Mouse (Mus musculus): ENCODE measurements around the gene Hist1h2ag. TPM values are rescaled to one million over a fixed set of nuclear protein-coding genes. Genes with fewer than 3 reads are reported as not detected.

The Hist1h2ag gene
- total RNA-seq, 4 experiments from 2014 or later, result 9.0 to 26.2 (median 21.0) TPM

DNA sequence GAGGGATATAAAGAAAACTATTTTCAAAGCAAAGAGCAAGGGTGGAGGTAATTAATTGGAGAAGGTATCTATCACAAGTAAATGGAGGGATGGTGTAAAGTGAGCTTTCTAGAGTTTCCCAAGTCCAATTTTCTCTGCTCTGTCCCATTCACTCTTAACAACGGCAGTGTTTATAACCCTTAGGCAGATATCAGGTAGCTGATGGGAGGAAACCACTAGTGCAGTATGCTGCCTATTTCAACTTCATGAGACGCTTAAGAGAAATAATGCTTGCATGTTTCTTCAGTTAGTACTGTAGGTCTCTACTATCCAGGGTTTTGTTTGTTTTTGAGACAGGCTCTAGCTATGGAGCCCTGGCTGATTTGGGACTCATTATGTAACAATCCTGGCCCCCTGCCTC, 5.3 kb downstream of the Hist1h2ag start:
- no peak for DNase-seq (ENCODE audit: low spot score in 2 of 2)

DNA sequence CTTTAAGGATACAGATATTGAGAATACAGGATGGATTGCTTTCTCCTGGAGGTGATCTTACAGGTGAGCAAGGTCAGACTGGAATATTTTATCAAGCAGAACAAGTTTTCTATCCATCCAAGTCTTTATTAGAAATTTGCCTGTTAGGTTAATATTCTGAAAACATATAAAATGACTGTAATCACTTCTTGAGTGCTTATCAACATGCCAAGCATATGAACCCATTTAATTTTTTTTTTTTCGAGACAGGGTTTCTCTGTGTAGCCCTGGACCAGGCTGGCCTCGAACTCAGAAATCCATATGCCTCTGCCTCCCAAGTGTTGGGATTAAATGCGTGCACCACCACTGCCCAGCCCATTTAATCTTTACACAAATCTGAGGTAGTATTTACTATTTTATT, 5.8 kb downstream of the Hist1h2ag start:
- DNase-seq (ENCODE audit: low spot score in 2 of 2), result no peak

DNA sequence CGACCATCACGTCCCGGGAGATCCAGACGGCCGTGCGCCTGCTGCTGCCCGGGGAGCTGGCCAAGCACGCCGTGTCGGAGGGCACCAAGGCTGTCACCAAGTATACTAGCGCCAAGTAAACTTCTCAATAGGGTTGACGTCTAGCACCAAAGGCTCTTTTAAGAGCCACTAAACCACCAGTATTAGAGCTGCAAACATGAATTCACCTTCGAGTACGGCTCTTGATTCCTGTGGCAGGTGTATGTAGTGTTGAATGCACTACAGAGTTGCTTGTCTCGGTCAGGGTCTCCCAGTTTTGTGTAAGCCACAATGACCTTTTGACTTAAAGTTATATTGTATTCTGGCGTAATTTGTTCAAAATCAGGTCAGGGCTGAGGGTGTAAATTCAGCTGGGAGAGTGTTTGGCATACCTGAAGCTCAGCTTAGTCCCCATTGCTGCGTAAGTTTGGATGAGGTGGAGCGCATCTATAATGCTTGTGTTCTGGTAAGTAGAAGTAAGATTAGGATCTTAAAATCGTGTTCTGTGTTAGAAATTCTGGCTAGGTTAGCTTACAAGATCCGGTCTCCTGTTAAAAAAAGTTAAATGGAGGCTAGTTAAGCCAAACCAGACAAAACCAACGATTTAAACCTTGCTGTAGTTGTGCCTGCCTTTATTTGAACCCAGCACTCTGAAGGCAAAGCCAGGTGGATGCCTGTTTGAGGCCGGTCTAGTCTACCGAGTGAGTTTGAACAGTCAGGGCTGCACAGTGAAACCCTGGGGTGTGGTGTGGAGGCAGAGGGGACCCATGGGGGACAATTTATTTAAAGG, 6.4 kb downstream of the Hist1h2ag start:
- no peak for DNase-seq (ENCODE audit: low spot score in 2 of 2)

DNA sequence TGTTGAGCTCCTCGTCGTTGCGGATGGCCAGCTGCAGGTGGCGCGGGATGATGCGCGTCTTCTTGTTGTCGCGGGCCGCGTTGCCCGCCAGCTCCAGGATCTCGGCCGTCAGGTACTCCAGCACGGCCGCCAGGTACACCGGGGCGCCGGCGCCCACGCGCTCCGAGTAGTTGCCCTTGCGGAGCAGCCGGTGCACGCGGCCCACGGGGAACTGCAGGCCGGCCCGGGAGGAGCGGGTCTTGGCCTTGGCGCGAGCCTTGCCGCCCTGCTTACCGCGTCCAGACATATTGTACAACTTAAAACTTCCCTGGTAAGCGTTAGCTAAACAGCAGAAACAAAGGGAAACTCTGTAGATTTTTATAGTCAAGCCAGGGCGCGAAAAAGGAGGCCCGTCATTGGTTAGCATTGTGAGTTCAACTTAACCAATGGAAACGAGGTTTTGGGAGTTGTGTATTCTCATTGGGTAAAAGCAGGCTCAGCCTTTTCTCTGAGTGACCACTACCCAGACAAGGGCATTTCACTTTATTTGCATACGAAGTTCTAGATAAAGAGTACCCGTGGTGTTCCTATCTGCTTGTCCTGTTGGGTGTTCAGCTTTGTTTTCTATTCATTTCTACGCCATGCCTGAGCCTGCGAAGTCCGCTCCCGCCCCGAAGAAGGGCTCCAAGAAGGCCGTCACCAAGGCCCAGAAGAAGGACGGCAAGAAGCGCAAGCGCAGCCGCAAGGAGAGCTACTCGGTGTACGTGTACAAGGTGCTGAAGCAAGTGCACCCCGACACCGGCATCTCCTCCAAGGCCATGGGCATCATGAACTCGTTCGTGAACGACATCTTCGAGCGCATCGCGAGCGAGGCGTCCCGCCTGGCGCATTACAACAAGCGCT, 7.2 kb downstream of the Hist1h2ag start, which contains the start of the genes Hist1h2ah and Hist1h2bk:
Gene Hist1h2ah (minus strand): TSS at position 302 of the 882 bp plus-strand sequence.
Gene Hist1h2bk (plus strand): TSS at position 604 of the 882 bp plus-strand sequence.
- peak; percentile 64 to 86 for DNase-seq (ENCODE audit: low spot score in 2 of 2)

DNA sequence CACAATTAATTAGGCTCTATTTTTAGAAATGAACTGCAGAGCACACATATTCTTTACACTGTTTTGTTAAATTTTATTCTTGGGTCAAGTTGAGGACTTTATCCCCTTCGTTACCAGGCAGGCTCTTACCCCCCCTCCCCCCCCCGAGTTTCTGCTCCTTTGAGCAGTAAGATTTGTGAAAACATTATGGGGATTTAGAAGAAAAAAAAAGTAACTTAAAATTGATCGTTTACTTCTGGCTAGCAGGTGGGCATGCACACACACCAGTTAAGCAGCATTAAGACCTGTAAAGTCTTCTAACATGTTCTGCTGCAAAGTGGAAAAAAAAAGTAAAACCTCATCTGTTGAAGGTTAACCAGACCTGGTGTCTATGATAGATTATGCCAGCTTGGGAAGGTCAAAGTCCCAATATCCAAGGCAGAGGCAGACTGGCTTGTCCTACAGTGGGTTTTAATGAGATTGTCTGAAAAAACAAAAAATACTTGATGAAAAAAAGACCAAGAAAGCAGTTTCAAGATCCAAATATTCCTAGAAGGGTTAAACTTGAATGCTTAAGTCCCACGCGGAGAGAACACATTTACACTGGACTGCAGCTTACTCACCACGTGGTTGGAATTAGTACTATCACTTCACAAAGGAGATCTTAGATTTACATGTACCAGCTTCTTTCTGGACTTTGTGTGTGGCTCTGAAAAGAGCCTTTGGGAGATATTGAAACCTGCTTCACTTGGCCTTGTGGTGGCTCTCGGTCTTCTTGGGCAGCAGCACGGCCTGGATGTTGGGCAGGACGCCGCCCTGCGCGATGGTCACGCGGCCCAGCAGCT, 8.1 kb downstream of the Hist1h2ag start:
- DNase-seq (ENCODE audit: low spot score in 2 of 2), result no peak

DNA sequence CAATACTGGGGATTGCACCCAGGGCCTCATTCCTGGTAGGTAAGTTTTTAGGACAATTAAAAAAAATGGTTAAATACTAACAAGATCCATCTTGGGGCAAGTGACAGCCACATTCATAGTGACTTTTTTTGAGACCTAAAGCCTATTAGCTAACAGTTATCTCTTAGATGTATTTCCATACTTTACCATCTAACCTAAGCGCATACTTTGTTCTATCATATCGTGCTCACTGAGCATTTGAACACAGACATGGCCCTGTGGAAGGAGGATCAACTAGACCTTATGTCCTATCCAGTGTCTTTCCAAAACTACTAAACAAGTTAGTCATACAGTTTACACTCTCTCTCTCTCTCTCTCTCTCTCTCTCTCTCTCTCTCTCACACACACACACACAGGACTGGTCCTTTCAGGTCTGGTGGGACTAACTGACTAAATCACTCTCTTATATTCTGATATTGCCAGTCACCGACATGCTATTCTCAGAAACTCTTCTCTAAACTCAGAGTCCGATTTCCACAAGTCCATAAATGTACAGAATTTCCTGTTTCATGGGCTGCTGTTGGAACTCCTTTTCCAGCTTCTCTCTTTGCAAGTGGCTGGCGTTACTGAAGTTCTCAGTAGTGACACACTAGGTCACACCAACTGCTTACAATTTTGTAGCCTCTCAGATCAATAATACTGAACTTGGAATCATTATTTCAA, 8.9 kb downstream of the Hist1h2ag start:
- DNase-seq (ENCODE audit: low spot score in 2 of 2), result no peak

DNA sequence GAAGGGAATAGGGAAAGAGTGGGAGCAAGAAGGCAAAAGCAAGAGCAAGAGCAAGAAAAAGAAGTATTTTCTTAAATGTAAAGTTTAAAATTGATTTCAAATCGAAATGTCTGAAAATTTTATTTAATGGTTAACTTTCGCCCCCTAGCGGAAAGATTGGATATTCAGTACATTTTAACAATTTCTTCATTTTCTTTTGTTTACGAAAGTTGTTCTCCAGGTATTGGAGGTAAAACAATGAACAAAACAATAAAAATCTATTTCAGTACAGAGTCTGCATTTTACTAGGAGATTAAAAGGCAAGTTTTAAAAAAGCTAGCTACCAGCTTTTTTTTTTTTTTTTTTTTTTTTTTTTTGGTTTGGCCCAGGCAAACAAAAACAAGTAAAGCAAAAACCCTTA, 12.3 kb downstream of the Hist1h2ag start:
- DNase-seq (ENCODE audit: low spot score in 2 of 2), result no peak

DNA sequence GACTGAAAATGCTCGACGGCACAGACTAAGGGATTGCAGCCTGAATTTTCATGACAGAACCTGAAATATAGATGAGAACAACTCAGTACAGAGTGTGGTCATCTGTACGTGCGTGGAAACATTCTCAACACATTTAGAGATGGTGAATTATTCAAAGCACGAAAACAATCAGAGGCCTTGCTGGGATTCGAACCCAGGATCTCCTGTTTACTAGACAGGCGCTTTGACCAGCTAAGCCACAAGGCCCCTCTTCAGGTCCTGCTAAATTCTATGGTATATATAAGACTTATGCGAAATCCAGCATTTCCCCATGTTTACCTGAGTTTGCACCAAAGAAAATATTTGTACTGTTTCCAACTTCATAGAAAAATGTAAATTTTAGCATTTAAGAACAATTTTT, 12.8 kb downstream of the Hist1h2ag start:
- DNase-seq (ENCODE audit: low spot score in 2 of 2), result no peak

DNA sequence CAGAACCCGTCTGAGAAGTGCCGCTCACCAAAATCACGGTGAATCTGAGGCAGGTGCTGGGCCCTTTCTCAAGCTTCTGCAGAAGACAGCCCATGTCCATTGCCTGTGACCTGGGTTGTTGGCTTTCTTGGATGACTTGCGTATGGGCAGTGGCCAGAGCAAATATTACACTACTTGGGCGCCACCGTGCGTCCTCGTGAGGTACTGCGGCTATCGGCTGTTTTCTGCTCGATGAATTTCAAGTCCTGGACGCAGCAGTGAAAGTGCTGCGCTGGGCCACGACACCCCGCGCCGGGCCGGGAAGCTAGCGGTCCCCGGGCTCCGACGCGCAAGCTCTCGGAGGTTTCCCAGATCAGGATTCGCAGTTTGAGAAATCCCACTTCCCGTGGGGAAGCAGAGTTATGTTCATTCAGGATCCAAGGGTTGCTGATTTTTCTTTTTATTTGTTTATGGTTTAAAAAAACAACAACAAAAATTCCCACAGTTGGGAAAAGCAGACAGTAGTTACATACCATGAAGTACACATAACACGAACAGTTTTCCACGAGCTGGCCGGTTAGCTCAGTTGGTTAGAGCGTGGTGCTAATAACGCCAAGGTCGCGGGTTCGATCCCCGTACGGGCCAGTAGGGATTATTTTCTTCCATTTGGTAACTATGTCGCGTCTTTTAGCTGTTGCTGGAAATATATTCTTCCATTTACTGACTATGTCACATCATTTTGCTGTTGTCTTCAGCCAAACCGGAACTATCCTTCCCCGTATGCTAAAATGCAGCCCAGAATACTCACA, 13.9 kb downstream of the Hist1h2ag start:
- peak; percentile 83 to 95 for DNase-seq (ENCODE audit: low spot score in 2 of 2)

DNA sequence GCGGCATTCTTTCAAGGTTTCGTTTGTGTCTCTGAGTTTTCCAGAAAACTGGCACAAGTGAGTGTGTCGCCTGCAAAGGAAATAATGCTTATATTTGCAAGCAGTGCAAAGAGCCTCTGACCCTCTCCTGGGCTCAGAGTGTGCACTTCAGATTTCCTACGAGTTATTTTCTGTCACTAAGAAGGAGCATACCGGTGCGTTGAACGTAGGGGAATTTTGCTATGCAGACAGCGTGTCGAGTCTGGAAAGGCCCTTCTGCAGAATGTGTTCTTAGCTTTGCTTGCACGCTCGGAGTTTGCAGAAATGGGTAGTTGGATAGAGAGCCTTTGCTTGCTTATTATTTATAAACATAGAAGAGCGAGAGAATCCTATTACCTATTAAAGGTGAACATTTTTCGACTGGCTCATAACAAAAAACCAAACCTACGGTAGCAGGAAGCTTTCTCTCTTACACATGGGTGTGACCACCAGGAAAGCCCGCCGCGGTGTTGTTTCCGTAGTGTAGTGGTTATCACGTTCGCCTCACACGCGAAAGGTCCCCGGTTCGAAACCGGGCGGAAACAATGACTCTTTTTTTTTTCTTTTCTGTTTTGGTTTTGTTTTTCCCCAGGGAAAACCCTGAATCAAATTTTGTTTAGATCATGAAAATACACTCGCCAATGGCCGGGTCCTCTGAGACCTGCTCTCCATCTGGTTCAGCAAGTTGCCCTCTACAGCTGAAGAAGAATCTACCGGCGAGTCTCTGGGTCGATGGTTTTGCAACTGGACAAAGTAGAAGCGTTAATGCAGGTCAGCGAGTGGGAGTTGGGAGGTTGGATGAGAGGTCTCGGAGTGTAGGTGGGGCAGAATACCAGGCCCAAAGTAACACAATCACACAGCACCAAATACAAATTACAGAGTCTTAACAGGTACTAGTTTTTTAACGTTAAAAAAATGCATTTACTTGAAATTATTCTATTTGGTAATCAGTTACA, 16.4 kb downstream of the Hist1h2ag start:
- DNase-seq (ENCODE audit: low spot score in 2 of 2), result peak; percentile 48 to 96

DNA sequence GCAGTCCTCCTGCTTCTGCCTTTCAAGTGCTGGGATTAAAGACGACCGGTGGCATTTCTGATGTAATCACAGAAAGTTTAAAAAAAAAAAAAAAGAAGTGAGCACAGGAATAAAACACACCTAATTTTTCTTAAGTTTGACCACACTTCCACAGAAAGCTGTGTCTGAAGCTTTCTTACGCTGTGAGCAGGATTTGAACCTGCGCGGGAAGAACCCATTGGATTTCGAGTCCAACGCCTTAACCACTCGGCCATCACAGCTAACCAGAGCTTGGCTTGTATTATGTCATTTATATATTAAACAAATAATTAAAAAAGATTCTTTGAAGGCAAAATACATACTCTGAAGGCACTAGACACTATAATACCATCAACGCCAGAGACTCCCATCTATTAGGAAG, 20.5 kb downstream of the Hist1h2ag start:
- DNase-seq (ENCODE audit: low spot score in 2 of 2), result peak in 1 of 2 experiments; percentile 48

DNA sequence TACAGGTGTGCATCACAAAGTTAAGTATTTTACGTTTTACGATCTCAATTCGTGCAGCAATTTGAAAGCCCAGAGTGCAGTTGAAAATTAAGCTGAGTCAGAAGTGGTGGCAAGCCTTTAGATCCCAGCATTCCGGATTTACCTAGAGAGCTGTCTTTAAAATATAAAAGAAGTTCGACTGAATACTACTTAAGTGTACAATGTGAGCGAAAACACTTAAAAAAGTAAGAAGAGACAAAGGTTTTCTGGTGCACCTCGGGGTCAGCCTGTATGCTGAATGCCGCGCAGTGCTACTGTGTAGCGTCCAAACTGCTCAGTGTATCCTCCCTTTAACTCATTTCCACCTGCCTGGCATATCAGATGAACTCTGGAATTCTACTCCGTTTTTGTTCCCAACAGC, 21.2 kb downstream of the Hist1h2ag start:
- no peak for DNase-seq (ENCODE audit: low spot score in 2 of 2)

DNA sequence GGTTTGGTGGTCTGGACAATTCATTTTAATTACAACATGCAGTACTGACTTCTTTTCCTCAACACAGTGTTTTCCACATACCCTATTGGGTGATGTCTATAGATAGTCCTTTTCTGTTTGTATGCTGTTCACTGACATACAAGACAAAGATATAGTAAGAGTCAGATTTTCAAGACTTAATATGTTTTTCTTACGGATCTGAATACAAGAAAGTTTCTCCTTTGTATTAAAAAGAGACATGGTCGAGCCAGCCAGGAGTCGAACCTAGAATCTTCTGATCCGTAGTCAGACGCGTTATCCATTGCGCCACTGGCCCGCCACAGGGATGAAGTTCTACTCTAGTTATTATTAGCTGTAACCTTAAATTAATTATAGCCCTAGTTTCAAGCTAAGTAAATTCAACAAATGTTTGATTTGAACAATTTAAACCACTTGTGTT, 21.8 kb downstream of the Hist1h2ag start:
- DNase-seq (ENCODE audit: low spot score in 2 of 2), result no peak

DNA sequence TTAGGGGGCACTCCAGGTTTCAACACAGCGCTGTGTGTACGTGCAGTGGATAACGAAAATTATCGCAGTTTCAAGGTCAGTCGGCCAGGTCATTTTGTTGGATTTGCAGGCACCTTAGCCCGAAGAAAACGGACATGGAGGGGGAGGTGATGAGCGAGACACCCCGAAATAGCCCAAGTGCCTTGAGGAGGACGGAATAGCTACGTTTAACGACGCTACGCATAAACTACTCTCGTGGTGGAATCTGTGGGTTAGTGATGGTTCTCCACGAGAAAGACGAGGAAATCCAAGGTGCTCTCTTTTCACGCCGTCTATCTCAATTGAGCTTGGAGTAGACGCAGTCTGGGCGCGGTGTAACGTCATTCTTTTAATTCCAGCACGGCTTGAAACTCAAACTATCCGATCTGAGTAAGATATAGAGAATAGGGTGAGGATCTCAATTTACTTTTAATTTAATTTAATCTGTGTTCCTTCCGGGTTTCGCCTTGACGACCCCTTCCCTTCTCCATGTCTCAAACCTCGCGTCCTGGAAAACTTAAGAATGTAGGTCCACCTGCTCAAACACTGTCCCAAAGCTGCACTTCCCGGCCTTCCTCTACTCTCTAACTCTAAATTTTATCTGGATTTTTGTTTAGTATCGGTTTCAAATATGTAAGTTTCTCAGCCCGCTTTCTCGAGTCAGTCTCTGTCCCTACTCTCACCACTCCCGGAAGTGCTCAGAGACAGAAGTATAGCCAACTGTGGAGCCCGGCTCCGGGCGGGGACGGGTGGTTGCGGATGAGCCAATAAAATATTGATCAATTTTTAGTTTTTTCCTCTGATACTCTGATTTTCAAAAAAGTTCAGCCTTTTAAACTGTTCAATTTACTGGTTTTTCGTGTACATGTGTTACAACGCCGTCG, 22.6 kb downstream of the Hist1h2ag start:
- DNase-seq (ENCODE audit: low spot score in 2 of 2), result no peak

DNA sequence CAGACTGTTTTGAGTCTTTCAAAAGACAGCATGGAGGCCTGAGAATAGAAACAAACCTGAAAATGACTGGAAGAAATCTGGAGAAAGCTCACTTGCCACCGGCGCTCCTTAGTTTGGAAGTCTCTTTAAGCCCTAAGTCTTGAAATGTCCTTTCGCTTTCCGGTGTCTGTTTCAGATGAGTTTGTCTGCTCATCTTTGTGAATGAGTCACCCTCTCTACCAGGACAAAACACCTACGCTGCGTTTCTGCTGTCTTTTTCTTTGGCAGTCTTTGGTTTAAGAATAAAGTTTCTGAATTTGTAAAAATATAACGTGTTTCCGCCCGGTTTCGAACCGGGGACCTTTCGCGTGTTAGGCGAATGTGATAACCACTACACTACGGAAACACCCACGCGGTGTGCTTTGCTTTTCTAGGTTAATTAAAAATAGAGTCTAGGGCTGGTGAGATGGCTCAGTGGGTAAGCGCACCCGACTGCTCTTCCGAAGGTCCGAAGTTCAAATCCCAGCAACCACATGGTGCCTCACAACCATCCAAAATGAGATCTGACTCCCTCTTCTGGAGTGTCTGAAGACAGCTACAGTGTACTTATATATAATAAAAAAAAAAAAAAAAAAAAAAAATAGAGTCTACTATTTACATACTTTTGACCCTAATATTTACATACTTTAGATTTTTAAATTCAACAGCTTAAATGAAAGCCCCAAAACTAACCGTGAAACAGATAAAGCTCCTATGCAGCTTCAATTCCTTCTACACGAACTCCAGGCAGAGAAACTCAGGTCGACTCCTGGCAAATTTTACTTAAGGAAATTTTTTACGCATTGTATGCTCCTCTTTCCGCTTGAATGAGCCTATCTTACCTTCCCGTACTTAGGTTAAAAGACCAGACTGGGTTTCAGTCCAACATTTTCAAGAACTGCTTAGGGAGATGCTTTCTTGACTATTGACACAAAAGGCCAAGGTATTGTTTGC, 27.0 kb downstream of the Hist1h2ag start:
- peak; percentile 43 to 56 for DNase-seq (ENCODE audit: low spot score in 2 of 2)

DNA sequence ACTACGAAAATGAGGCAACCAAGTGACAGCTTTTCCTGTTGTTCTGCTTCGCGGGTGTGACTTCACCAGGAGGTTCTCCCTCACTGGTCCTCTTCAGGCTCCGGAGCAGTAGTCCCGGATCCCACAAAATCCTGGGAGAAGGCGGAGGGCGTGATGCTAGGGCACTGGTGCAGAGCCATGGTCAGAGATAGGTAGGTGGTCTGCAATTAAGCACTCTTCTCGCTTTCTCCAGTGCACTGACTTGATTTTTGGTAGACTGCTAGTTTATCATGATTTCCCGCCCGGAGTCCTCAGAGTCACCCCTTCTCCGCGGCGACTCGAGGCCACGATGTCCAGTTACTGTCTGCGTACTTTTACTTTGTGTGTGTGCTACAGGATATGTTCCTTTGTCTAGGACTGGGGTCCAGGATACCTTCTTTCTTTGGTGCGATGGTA, 28.3 kb downstream of the Hist1h2ag start:
- DNase-seq (ENCODE audit: low spot score in 2 of 2), result no peak
